Mouse (Mus musculus) E14TG2a.4 (cell line): Measurements from ENCODE around the gene Igdcc3.

Experiments used
- H3K27me3 ChIP-seq: 2 replicates; pipeline ENCODE4 v1.6.1; 2014; ENCODE audit warnings: low read length, control low read depth; ENCODE audit not compliant: insufficient read depth
- H3K36me3 ChIP-seq: 2 replicates; pipeline ENCODE4 v1.6.1; 2014; ENCODE audit warnings: low read length, control low read depth; ENCODE audit not compliant: insufficient read depth
- H3K4me1 ChIP-seq: replicated peaks from 2 replicates; pipeline ENCODE4 v1.6.1; 2014; ENCODE audit warnings: low read depth, low read length, control low read depth
- H3K4me3 ChIP-seq: replicated peaks from 2 replicates; pipeline ENCODE4 v1.5.1; 2014; ENCODE audit warnings: mild to moderate bottlenecking, low read length
- H3K9me3 ChIP-seq: 2 replicates; pipeline ENCODE4 v1.6.1; 2014; ENCODE audit warnings: low read length, control low read depth
- CTCF ChIP-seq: conservative IDR thresholded peaks from 2 replicates; pipeline ENCODE4 v1.5.1; 2014; ENCODE audit warnings: low read length
- NANOG ChIP-seq: IDR thresholded peaks from 2 replicates; pipeline ENCODE4 v1.6.1; 2014; ENCODE audit warnings: borderline replicate concordance, low read length, mixed read lengths
- POU5F1 ChIP-seq: IDR thresholded peaks from 2 replicates; pipeline ENCODE4 v1.6.1; 2014; ENCODE audit warnings: low read length, borderline replicate concordance

Igdcc3 gene

DNA sequence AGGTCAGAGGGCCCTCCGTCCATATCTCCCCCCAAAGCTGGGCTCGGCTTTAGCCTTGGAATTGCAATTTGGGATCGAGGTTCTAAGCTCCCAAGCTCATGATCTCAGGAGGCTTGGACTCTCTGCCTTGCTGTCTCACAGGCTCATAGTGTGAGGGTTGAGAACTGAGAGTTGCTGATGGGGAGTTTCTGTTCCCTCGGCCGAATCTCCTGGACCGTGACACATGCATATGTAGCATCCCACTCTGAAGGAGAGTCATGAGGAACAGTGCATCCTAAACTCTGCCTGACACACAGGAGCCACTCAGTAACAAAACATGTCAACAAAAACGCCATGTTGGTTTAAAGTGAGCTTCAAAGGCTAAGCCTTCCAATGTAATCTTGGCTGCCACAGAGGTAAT lies 7.5 kb downstream of the Igdcc3 start:
- H3K4me3 ChIP-seq, result no peak overlapping the region
- H3K36me3 ChIP-seq, result 0 out of 2 replicates have a peak, but pooled peaks cover 7% of the 10 kb centered on the region
- peaks cover 32% of the 10 kb centered on the region for H3K4me1 ChIP-seq
- peaks cover 78% of the 10 kb centered on the region for H3K27me3 ChIP-seq
- no peaks in the 10 kb centered on the region for H3K9me3 ChIP-seq
- TF ChIP-seq NANOG (no peak), POU5F1 (no peak), CTCF (no peak)

DNA sequence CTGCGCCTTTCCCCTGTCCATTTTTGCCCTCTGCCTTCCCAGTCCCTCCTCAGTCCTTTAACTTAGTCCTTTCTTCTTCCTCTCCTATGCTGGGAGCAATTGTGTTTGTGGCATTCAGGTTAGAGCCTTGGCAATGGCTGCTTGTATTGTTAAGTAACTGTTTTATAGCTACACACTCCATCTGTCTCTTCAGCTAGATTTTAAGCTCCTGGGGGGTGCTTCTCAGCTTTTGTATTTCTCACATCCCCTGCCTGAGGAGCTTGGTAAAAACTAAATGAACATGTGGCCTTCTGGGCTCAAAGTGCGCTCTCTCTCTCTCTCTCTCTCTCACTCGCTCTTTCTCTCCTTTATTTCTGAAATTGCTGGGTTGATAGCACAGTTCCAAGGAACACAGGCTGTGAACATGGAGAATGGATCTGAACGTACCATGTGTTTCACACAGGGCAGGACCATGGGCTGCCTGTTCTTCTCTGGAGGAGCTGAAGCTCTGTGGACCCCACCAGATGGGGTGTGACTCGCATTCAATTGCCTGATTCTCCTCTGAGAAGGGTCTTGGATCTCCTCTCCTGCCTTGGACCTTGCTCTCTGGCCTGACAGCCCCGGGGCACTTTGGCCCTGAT lies 11.8 kb downstream of the Igdcc3 start:
- peaks cover 65% of the 10 kb centered on the region for H3K27me3 ChIP-seq
- no peaks in the 10 kb centered on the region for H3K9me3 ChIP-seq
- TF ChIP-seq POU5F1 (no peak), CTCF (no peak), NANOG (no peak)

DNA sequence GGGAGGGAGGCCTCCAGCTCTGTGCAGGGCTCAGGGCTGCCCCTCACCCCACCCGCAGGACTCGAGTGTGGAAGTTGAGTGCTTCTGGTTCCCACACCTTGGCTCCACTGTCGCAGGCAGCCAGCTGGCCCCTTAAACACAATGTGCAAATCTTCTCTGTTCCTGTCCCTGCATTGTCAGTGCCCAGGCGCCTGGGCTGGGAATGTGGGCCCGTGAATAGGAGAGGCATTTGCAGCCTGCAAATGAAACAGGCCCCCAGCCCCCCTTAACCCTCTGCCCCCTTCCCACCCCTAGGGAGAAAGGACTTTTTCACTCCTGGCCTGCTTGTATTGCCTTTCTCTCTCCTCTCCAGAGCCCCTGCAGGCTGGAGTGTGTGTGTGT lies 12.3 kb downstream of the Igdcc3 start:
- Histone ChIP-seq H3K9me3 (no peaks in the 10 kb centered on the region), H3K36me3 (no peaks in the 10 kb centered on the region), H3K4me3 (peak overlapping the region; percentile 23; the same call in 1 of the 2 replicates), H3K4me1 (peaks cover 70% of the 10 kb centered on the region), H3K27me3 (peaks cover 63% of the 10 kb centered on the region)
- no peak for TF ChIP-seq POU5F1
- no peak for TF ChIP-seq CTCF
- no peak for TF ChIP-seq NANOG

More for the DNA sequence above, 11.8 kb downstream of the Igdcc3 start:
- Histone ChIP-seq H3K4me3 (peak overlapping the region; percentile 23; the same call in 1 of the 2 replicates), H3K4me1 (peaks cover 66% of the 10 kb centered on the region), H3K36me3 (no peaks in the 10 kb centered on the region)

DNA sequence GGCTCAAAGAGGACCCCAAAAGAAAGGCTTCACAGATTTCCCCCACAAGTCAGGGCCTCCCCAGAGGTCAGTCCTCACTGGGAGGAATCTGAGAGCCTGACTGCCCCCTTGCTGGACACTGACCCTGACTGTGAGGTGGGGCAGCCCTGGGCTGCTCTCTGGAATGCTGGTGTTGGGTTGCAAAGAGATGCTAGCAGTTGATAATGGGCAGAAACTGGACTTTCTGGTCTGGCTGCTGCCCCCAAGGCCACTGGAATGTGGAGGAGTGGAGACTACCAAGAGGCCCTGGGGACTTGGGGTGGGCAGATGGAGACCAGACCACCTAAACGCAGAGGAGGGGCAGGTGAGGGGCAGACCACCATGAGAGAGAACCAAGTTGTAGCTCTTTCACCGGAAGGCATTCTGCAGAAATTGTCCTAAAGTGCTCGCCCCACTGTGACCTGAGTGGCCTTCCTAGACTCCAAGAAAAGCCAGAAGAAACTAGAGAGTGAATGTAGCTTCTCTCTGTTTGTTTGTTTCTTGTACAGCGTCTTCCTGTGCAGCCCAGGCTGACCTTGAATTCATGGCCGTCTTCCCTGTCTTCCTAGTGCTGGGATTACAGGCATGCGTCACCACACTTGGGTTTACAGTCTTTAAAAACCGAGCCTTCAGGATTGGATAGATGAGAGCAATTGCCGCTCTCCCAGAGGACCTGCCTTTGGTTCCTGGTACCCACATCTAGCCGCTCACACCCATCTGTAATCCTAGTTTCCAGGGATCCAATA lies 13.9 kb downstream of the Igdcc3 start:
- TF ChIP-seq POU5F1, result no peak
- no peak for TF ChIP-seq NANOG
- no peaks in the 10 kb centered on the region for H3K36me3 ChIP-seq
- no peaks in the 10 kb centered on the region for H3K9me3 ChIP-seq
- H3K27me3 ChIP-seq, result peaks cover 60% of the 10 kb centered on the region
- H3K4me1 ChIP-seq, result peaks cover 81% of the 10 kb centered on the region
- H3K4me3 ChIP-seq, result no peak overlapping the region

DNA sequence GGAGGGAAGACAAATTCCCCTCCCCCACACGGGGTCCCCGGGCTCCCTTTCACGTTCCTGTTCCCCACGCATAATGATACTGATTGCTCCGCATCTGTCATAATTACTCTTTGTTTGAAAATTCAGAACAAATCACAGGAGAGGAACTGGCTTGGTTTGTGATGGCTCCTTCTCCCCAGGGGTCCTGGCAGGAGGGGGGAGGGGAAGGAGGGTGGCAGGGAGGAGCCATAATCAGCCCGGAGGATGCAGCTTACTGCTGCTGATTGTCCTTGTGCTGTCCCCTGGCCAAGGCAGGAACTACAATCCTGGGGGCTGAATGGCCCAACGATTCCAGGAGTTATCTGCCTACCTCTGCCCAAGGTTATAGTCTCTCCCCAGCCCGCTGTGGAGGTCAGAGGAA lies 15.6 kb downstream of the Igdcc3 start:
- H3K4me1 ChIP-seq, result peaks cover 89% of the 10 kb centered on the region
- TF ChIP-seq POU5F1 (no peak), NANOG (no peak), CTCF (no peak)
- H3K36me3 ChIP-seq, result no peaks in the 10 kb centered on the region
- H3K4me3 ChIP-seq, result peak overlapping the region; percentile 52
- H3K9me3 ChIP-seq, result no peaks in the 10 kb centered on the region
- H3K27me3 ChIP-seq, result peaks cover 69% of the 10 kb centered on the region

DNA sequence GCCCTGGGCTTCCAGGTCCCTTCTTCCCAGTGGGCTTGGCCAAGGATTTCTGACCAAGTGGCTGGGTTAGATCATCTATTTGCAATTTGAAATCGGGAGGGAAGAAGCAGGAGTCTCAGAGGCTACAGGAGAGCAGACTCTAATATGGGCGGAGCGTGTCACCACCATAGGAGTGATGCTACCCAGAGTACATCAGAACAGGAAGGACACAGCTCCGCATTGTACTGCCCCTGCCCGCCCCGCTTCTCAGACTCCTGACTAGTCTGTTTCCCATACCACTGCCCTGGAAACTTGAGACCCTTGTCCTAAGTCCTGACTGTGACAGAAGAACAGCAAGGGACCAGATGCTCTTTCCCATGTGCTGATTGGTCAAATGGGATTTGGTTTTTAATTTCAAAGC lies 16.6 kb downstream of the Igdcc3 start:
- no peaks in the 10 kb centered on the region for H3K36me3 ChIP-seq
- H3K4me1 ChIP-seq, result peaks cover 91% of the 10 kb centered on the region
- H3K27me3 ChIP-seq, result peaks cover 72% of the 10 kb centered on the region
- H3K9me3 ChIP-seq, result no peaks in the 10 kb centered on the region
- TF ChIP-seq CTCF (no peak), NANOG (no peak), POU5F1 (no peak)
- H3K4me3 ChIP-seq, result peak overlapping the region; percentile 52; the same call in 1 of the 2 replicates

DNA sequence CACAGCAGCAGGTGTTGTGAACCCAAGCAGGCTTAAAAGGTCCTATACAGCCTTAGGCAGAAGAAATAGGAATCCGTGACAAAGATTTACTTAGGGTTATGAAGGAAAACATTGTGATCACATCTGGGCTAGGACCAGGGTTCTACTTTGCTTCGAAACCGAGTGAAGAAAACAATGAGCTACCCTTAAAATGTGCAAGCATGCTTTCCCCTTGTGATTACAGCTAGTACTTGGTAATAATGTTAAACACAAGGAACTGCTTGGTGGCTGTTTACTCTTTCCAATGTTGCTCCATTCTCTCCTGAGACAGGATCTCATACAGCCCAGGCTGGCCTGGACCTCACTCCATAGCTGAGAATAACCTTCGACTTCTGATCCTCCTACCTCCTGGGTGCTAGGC lies 20.2 kb downstream of the Igdcc3 start:
- H3K4me1 ChIP-seq, result peaks cover 78% of the 10 kb centered on the region
- no peak for TF ChIP-seq CTCF
- no peak for TF ChIP-seq POU5F1
- no peak for TF ChIP-seq NANOG
- H3K27me3 ChIP-seq, result peaks cover 64% of the 10 kb centered on the region
- peaks cover 4% of the 10 kb centered on the region for H3K9me3 ChIP-seq
- no peak overlapping the region for H3K4me3 ChIP-seq
- H3K36me3 ChIP-seq, result no peaks in the 10 kb centered on the region

DNA sequence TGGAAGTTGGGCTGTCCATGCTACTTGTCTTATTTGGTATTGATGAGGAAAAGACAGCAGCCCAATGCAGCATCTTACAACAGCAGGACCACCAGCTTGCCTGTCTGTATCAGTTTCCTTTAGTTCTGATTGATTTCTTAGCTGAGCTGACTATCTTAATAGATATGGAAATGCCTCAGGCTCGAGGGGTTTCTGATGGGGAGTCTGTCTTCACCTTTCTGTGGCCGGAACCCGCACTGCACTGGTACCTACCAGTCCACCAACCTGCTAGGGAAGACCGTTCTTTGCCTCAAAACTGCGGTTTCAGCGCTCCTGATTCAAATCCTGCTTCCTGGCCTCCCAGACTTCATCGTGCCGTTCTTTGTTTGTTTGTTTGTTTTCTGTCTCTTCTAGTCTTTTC lies 20.9 kb downstream of the Igdcc3 start:
- Histone ChIP-seq H3K36me3 (no peaks in the 10 kb centered on the region), H3K4me1 (peaks cover 78% of the 10 kb centered on the region), H3K27me3 (peaks cover 64% of the 10 kb centered on the region), H3K9me3 (peaks cover 4% of the 10 kb centered on the region), H3K4me3 (no peak overlapping the region)
- no peak for TF ChIP-seq CTCF
- no peak for TF ChIP-seq POU5F1
- no peak for TF ChIP-seq NANOG
